Mouse (Mus musculus): Measurements from ENCODE around the gene Sipa1l1. TPM values are rescaled to one million over a fixed set of nuclear protein-coding genes. Genes with fewer than 3 reads are reported as not detected.
A peak's percentile ranks its signal among the peaks of the same experiment; 100 is the strongest.

Sipa1l1 gene
- polyA plus RNA-seq, 1 experiment = 12.0 TPM

GRCm38 (mm10) chr12:82374020-82374419 is 204.9 kb downstream of the Sipa1l1 start:
- H3K4me1 ChIP-seq = peaks cover 27% of the 10 kb centered on the region
- no peaks in the 10 kb centered on the region for H3K9me3 ChIP-seq
- TF ChIP-seq GATA1 (IDR thresholded peaks at IDR 0.05; ENCODE audit: borderline replicate concordance, low read length) (no peak), FLI1 (IDR thresholded peaks at IDR 0.05; ENCODE audit: low read length) (no peak)
- no peaks in the 10 kb centered on the region for H3K27me3 ChIP-seq (replicated peaks)
- no peak overlapping the region for H3K4me3 ChIP-seq (replicated peaks)
- peaks cover 64% of the 10 kb centered on the region for H3K36me3 ChIP-seq (replicated peaks; ENCODE audit: low read length)

GRCm38 (mm10) chr12:82382932-82383331 is 213.8 kb downstream of the Sipa1l1 start:
- no peaks in the 10 kb centered on the region for H3K27me3 ChIP-seq (replicated peaks)
- H3K9me3 ChIP-seq = no peaks in the 10 kb centered on the region
- peaks cover 57% of the 10 kb centered on the region for H3K36me3 ChIP-seq (replicated peaks; ENCODE audit: low read length)
- no peak overlapping the region for H3K4me3 ChIP-seq (replicated peaks)
- no peak for TF ChIP-seq GATA1 (IDR thresholded peaks at IDR 0.05; ENCODE audit: borderline replicate concordance, low read length)
- TF ChIP-seq FLI1 (IDR thresholded peaks at IDR 0.05; ENCODE audit: low read length) = no peak
- peaks cover 19% of the 10 kb centered on the region for H3K4me1 ChIP-seq

- Histone ChIP-seq H3K9me3 (no peaks in the 10 kb centered on the region), H3K4me1 (peaks cover 19% of the 10 kb centered on the region), H3K27me3 (replicated peaks) (no peaks in the 10 kb centered on the region), H3K4me3 (replicated peaks) (no peak overlapping the region), H3K36me3 (replicated peaks; ENCODE audit: low read length) (peaks cover 69% of the 10 kb centered on the region)
- no peak for TF ChIP-seq GATA1 (IDR thresholded peaks at IDR 0.05; ENCODE audit: borderline replicate concordance, low read length)
- TF ChIP-seq FLI1 (IDR thresholded peaks at IDR 0.05; ENCODE audit: low read length) = no peak
Observed at GRCm38 (mm10) chr12:82384719-82385118, 215.6 kb downstream of the Sipa1l1 start.

GRCm38 (mm10) chr12:82387042-82387441 is 217.9 kb downstream of the Sipa1l1 start:
- H3K36me3 ChIP-seq (replicated peaks; ENCODE audit: low read length) = peaks cover 70% of the 10 kb centered on the region
- H3K27me3 ChIP-seq (replicated peaks) = no peaks in the 10 kb centered on the region
- TF ChIP-seq FLI1 (IDR thresholded peaks at IDR 0.05; ENCODE audit: low read length) (no peak), GATA1 (IDR thresholded peaks at IDR 0.05; ENCODE audit: borderline replicate concordance, low read length) (no peak)
- no peak overlapping the region for H3K4me3 ChIP-seq (replicated peaks)
- peaks cover 29% of the 10 kb centered on the region for H3K4me1 ChIP-seq
- H3K9me3 ChIP-seq = no peaks in the 10 kb centered on the region

GRCm38 (mm10) chr12:82387647-82388046 is 218.5 kb downstream of the Sipa1l1 start:
- H3K9me3 ChIP-seq = no peaks in the 10 kb centered on the region
- H3K4me1 ChIP-seq = peaks cover 31% of the 10 kb centered on the region
- TF ChIP-seq FLI1 (IDR thresholded peaks at IDR 0.05; ENCODE audit: low read length) = no peak
- TF ChIP-seq GATA1 (IDR thresholded peaks at IDR 0.05; ENCODE audit: borderline replicate concordance, low read length) = no peak
- no peaks in the 10 kb centered on the region for H3K27me3 ChIP-seq (replicated peaks)
- H3K36me3 ChIP-seq (replicated peaks; ENCODE audit: low read length) = peaks cover 70% of the 10 kb centered on the region
- no peak overlapping the region for H3K4me3 ChIP-seq (replicated peaks)

GRCm38 (mm10) chr12:82388144-82388543 is 219.0 kb downstream of the Sipa1l1 start:
- Histone ChIP-seq H3K4me1 (peaks cover 33% of the 10 kb centered on the region), H3K36me3 (replicated peaks; ENCODE audit: low read length) (peaks cover 68% of the 10 kb centered on the region), H3K27me3 (replicated peaks) (no peaks in the 10 kb centered on the region), H3K9me3 (no peaks in the 10 kb centered on the region), H3K4me3 (replicated peaks) (no peak overlapping the region)
- no peak for TF ChIP-seq FLI1 (IDR thresholded peaks at IDR 0.05; ENCODE audit: low read length)
- TF ChIP-seq GATA1 (IDR thresholded peaks at IDR 0.05; ENCODE audit: borderline replicate concordance, low read length) = no peak

GRCm38 (mm10) chr12:82394118-82394861 is 225.2 kb downstream of the Sipa1l1 start:
- Histone ChIP-seq H3K9me3 (no peaks in the 10 kb centered on the region), H3K36me3 (replicated peaks; ENCODE audit: low read length) (peaks cover 68% of the 10 kb centered on the region), H3K4me1 (peaks cover 48% of the 10 kb centered on the region), H3K27me3 (replicated peaks) (peaks cover 2% of the 10 kb centered on the region), H3K4me3 (replicated peaks) (peak overlapping the region; percentile 80)
- no peak for TF ChIP-seq FLI1 (IDR thresholded peaks at IDR 0.05; ENCODE audit: low read length)
- no peak for TF ChIP-seq GATA1 (IDR thresholded peaks at IDR 0.05; ENCODE audit: borderline replicate concordance, low read length)

- no peak for TF ChIP-seq GATA1 (IDR thresholded peaks at IDR 0.05; ENCODE audit: borderline replicate concordance, low read length)
- peaks cover 50% of the 10 kb centered on the region for H3K4me1 ChIP-seq
- no peaks in the 10 kb centered on the region for H3K9me3 ChIP-seq
- H3K27me3 ChIP-seq (replicated peaks) = peaks cover 2% of the 10 kb centered on the region
- H3K36me3 ChIP-seq (replicated peaks; ENCODE audit: low read length) = peaks cover 68% of the 10 kb centered on the region
- no peak overlapping the region for H3K4me3 ChIP-seq (replicated peaks)
Observed at GRCm38 (mm10) chr12:82395194-82395593, 226.1 kb downstream of the Sipa1l1 start.

GRCm38 (mm10) chr12:82397193-82397592 is 228.1 kb downstream of the Sipa1l1 start:
- H3K4me1 ChIP-seq = peaks cover 58% of the 10 kb centered on the region
- no peak overlapping the region for H3K4me3 ChIP-seq (replicated peaks)
- H3K27me3 ChIP-seq (replicated peaks) = peaks cover 2% of the 10 kb centered on the region
- peaks cover 75% of the 10 kb centered on the region for H3K36me3 ChIP-seq (replicated peaks; ENCODE audit: low read length)
- H3K9me3 ChIP-seq = no peaks in the 10 kb centered on the region
- TF ChIP-seq GATA1 (IDR thresholded peaks at IDR 0.05; ENCODE audit: borderline replicate concordance, low read length) (no peak), FLI1 (IDR thresholded peaks at IDR 0.05; ENCODE audit: low read length) (no peak)

GRCm38 (mm10) chr12:82397751-82398150 is 228.6 kb downstream of the Sipa1l1 start:
- Histone ChIP-seq H3K4me3 (replicated peaks) (no peak overlapping the region), H3K9me3 (no peaks in the 10 kb centered on the region), H3K36me3 (replicated peaks; ENCODE audit: low read length) (peaks cover 81% of the 10 kb centered on the region), H3K4me1 (peaks cover 58% of the 10 kb centered on the region), H3K27me3 (replicated peaks) (peaks cover 2% of the 10 kb centered on the region)
- TF ChIP-seq FLI1 (IDR thresholded peaks at IDR 0.05; ENCODE audit: low read length) = no peak
- TF ChIP-seq GATA1 (IDR thresholded peaks at IDR 0.05; ENCODE audit: borderline replicate concordance, low read length) = no peak
